Mouse (Mus musculus): ENCODE measurements around the gene Gm28434.

The Gm28434 gene

DNA sequence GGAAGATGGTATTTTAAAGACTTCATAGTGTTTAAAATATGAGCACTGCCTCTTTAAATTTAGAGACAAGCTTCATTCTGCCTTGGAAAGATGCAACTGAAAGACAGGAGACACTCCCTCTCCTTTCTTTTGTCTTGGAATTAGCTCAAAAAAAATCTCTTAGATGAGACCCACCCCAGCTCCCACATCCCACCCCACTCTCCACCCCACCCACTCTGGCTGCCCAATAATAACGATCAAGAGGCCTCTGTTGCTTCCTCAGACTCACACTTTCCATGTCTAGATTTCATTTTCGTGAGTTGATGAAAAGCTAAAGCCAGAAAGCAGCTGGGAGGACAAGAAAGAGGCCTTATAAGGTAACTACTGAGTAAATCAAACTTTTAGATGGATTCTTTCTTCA, at the start of gene Gm28434, which contains the start of gene 2310003L06Rik:
Gm28434 (plus strand) TSS at position 317 of the 400 bp plus-strand sequence.
2310003L06Rik (plus strand) TSS at position 259 of the 400 bp plus-strand sequence.
- DNase-seq: no peak

GRCm38 (mm10) chr5:87925372-87925771, 43.9 kb upstream of the Gm28434 start, which contains the start of gene Csn3:
Gene Csn3, plus strand, starts transcription at chr5:87925579.
- no peak for DNase-seq

- no peak for DNase-seq
Measured at GRCm38 (mm10) chr5:87931603-87932002, 37.7 kb upstream of the Gm28434 start.

GRCm38 (mm10) chr5:87940752-87941151, 28.6 kb upstream of the Gm28434 start:
- no peak for DNase-seq

GRCm38 (mm10) chr5:87942515-87942914, 26.8 kb upstream of the Gm28434 start:
- DNase-seq: no peak

DNA sequence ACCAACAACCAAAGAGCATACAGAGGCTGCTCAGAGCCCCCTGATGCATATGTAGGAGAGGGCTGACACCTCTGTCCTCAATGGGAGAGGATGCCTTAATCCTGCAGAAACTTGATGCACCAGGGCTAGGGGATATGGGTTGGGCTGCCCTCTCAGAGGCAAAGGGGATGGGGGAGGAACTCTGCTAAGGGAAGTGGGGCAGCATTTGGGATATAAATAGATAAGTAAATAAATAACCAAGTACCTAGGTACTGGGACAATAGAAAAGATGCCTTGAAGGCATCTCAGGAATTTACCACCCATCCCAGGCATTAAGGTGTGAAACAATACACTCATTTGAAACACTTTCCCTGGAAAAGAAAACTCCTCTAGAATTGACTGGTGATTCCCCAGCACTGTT, 17.5 kb upstream of the Gm28434 start:
- DNase-seq: no peak

- DNase-seq: no peak
Measured at GRCm38 (mm10) chr5:87979139-87979538, 9.8 kb downstream of the Gm28434 start, which contains the start of gene Cabs1. Gene Cabs1, plus strand, starts transcription at chr5:87979439.

GRCm38 (mm10) chr5:87982468-87983214, 13.3 kb downstream of the Gm28434 start:
- no peak for DNase-seq

DNA sequence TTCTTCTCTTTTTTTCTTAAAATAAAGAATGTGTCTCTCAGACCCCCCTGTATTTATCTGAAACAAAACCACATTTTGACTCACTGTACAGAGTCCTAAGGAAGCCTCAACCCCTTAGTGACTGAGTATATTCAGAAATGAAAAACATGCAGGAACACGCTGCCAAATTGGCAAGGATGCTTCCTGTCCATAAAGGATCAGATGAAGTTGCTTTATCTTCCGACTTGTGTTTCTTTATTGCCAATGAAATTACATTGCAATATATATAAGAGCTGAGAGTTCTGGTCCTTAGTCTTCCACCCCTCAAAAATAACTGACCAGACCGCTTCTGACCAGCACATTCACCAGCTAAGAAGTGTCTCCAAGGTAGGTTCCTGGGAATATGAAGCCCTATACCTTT, 32.9 kb downstream of the Gm28434 start, which contains the start of gene Smr3a:
Smr3a (plus strand) TSS at position 301 of the 400 bp plus-strand sequence.
- no peak for DNase-seq

DNA sequence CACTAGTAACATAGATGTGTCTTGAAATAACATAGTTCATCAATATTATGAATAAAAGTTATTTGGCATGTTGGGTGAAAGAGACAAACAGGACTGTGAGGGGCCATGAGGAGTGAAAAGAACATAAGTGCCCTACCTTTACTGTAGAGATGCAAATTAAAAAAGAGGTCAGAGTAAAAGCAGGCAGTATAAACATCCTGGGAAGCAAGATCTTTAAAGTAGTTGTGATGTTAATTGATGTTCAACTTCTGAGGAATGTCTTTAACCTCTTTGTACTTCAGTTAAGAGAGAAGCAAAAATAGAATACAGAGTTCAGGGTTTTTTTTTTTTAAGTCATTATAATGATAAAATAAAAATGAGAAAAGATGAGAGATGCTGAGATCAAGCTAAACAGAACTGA, 35.9 kb downstream of the Gm28434 start:
- DNase-seq: no peak

All from B cell, adult 2 months (primary cell).